Mouse (Mus musculus): Measurements from ENCODE around the gene Mad2l1bp.
A peak's percentile ranks its signal among the peaks of the same experiment; 100 is the strongest.

Mad2l1bp gene

DNA sequence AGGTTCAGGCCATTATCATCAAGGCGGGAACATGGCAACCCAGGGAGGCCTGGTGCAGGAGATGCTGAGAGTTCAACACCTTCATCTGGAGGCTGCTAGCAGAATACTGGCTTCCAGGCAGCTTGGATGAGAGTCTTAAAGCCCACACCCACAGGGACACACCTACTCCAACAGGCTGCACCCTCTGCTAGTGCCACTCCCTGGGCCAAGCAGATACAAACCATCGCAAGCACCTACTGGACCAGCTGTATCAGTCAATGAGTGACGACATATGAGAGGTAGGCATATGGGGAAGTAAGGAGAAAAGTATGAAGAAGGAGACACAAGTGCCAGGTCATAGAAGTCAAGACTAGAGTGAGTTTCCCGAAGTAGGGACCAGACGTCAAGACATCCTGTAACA, 3.3 kb upstream of the Mad2l1bp start:
- no peak for ATAC-seq (ENCODE audit: low TSS enrichment)

- no peak for ATAC-seq (ENCODE audit: low TSS enrichment)
Measured at GRCm38 (mm10) chr17:46154336-46154735, 983 bp upstream of the Mad2l1bp start.

DNA sequence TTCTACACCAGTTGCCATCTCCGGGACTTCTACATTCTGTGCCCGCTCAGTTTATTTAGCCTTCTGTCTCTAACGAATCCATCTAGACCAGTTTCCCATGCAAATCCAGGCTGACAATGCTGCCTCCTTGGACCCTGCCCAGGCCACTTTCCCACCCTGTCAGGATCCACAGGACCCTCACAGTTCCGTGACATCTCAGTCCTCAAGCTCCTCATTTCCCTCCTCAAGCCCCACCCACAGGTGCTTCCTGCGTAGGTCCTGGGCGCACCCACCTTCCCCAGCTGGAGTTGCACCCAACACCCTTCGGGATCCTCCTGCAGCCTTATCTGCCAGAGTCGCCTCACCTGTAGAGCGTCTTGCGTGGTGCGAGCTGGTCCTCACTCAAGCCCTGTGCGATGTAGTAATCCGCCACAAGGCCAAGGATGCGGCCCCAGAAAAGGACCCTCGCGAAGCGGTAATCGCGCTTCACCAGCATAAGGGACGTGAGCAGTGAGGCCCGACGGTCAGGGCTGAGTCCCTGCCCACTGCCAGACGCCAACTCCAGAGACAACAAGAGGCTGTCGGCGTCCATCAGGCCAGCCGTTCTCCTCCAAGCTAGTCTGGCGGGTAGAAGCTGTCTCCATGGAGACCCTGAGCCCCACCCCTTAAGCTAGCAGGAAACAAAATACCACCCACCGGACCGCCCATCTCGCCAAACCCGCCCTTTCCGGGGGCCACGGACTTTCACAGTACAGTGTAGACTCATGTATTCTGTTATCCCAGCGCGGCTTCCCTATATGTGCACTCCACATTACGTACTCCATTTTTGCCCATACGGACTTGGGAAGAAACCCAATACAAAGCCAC, 9.6 kb downstream of the Mad2l1bp start, which contains the start of gene Rsph9:
TSS of gene Rsph9 (minus strand) at position 639 of the 846 bp plus-strand sequence.
- peak; percentile 96 for ATAC-seq (ENCODE audit: low TSS enrichment)

DNA sequence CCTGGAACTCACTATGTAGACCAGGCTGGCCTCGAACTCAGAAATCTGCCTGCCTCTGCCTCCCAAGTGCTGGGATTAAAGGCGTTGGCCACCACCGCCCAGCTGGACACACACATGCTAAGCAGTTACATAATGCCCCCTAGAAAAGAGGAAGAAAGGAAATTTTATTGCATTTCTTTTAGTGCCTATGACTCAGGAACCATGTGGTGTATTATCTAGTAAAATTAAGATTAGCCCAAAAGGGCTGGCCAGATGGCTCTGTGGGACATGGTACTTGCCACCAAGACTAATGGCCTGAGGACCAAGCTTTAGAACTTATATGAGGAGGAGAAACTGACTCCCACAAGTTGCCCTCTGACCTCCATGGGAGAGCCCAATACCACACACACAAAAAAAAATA, 13.5 kb downstream of the Mad2l1bp start:
- no peak for ATAC-seq (ENCODE audit: low TSS enrichment)

- no peak for ATAC-seq (ENCODE audit: low TSS enrichment)
Measured at GRCm38 (mm10) chr17:46138563-46139236, 14.7 kb downstream of the Mad2l1bp start.

- no peak for ATAC-seq (ENCODE audit: low TSS enrichment)
Measured at GRCm38 (mm10) chr17:46132862-46133261, 20.5 kb downstream of the Mad2l1bp start.

GRCm38 (mm10) chr17:46132058-46132718, 21.2 kb downstream of the Mad2l1bp start:
- ATAC-seq (ENCODE audit: low TSS enrichment), result peak; percentile 28; the same call in 1 of the 2 replicates

GRCm38 (mm10) chr17:46129741-46130498, 23.4 kb downstream of the Mad2l1bp start:
- ATAC-seq (ENCODE audit: low TSS enrichment), result peak; percentile 46; the same call in 1 of the 2 replicates

DNA sequence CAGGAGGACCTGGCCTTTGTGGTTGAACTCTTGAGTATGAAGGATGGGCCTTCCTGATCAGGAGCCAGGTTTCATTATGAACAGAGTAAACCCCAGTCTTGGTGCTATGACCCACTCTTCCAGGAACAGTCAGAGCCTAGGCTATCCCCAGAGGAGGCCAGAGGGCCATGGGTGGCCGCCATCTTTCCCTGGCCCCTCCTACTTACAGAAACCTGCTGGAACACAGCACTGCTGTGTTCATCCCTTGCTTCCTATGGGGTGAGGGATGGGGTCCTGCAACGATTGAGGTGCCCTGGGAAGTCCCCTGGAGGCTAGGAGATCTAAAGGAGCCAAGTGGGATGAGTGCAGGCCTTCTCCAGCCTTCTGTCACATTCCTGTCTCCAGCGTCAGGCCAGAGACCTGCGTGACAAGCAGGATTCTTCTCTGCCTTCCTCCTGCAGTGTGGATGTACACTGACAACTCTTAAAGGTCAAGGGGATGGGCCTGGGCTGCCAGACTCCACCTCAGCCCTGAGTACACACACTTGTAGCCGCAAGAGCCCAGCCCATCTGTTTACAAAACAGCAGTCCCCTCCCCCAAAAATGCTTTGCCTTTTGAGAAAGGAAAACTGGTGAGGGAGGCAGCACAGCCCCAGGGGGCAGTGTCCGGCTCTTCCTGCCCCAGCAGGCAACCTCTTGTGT, 25.4 kb downstream of the Mad2l1bp start:
- ATAC-seq (ENCODE audit: low TSS enrichment), result no peak

- ATAC-seq (ENCODE audit: low TSS enrichment), result no peak
Measured at GRCm38 (mm10) chr17:46126608-46127007, 26.7 kb downstream of the Mad2l1bp start.

- no peak for ATAC-seq (ENCODE audit: low TSS enrichment)
Measured at GRCm38 (mm10) chr17:46123953-46124700, 29.2 kb downstream of the Mad2l1bp start.

DNA sequence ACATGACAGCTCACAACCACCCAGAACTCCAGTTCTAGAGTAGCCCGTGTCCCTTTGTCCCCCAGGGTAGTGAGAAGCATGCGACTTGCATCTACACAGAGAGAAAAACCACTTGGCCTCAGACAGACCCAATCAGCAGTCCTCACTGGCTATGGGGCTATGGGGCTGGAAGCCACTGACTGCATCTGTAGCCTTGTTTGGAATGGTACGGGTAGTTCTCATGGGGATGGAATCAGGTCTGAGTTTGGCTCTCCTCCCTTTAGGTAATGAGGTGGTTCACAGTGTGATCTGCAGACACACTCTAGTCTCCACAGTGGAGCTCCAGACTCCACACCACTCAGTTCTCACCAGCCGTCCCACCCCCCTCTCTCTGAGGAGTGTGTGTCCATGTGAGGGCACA, 30.1 kb downstream of the Mad2l1bp start:
- no peak for ATAC-seq (ENCODE audit: low TSS enrichment)

- no peak for ATAC-seq (ENCODE audit: low TSS enrichment)
Measured at GRCm38 (mm10) chr17:46122791-46123190, 30.6 kb downstream of the Mad2l1bp start.

GRCm38 (mm10) chr17:46119641-46120040, 33.7 kb downstream of the Mad2l1bp start:
- peak; percentile 94 for ATAC-seq (ENCODE audit: low TSS enrichment)

- ATAC-seq (ENCODE audit: low TSS enrichment), result no peak
Measured at GRCm38 (mm10) chr17:46118423-46118850, 34.9 kb downstream of the Mad2l1bp start.

DNA sequence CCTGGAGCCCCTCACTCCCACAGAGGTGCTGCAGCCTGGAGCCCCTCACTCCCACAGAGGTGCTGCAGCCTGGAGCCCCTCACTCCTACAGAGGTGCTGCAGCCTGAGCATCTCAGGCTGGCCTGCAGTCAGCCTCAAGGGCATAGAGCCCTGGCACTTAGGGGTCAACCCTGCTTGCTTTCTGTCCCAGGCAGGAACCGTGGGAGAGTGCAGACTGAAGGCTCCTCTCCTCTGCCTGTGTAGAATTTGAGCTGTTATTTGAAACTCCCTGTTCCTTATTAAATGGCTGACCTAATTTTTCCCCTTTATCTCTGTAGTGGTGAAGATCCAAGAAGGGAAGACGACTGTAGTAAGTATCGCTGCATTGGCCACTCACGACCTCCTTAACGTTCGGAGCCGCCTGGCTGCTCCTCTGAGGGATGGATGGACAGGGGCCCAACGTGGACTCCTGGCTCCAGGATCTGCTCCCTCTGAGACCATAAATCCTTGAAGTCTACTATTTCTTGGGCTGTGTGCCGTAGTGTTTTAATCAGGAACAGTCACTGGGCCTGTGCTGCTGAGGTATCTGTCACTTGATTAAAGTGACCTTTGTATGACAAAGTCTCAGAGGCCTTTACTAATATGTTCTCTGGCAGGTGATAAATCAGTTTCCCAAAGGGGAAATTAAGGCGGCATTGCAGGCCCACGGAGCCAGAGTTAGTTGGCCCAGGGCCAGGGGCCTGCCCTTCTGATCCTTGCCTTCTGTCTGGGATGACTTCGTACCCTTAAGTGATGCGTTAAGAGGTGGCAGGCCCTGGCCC, 35.5 kb downstream of the Mad2l1bp start:
- no peak for ATAC-seq (ENCODE audit: low TSS enrichment)

GRCm38 (mm10) chr17:46116881-46117280, 36.5 kb downstream of the Mad2l1bp start:
- no peak for ATAC-seq (ENCODE audit: low TSS enrichment)

DNA sequence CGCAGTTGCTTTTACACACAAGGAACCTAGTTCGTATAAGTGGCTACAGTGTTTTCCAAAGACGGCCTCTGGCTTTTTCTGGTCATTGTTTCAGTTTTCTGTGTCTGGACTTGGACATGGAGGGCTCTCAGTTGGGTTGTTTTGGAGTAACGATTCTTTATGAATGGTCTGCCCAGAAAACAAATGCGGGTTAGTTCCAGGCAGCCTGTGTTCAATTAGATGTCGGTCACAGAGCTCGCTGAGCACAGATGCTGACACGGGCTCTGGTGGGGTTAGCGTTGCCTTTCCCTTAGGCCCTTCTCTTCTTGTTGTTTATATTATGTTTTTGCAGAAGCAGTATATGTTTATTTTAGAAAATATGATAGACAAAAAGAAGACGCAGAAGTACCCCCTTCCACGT, 37.2 kb downstream of the Mad2l1bp start:
- ATAC-seq (ENCODE audit: low TSS enrichment), result no peak

GRCm38 (mm10) chr17:46115489-46115888, 37.9 kb downstream of the Mad2l1bp start:
- no peak for ATAC-seq (ENCODE audit: low TSS enrichment)

Data from frontal cortex, adult (tissue).